Mouse (Mus musculus): ENCODE measurements at regions not wholly inside any gene's neighbourhood (a gene's known extent, or its start where the extent isn't known, plus 50 kb on each side); places are given as distances from the start of the nearest gene placed in this dataset.

DNA sequence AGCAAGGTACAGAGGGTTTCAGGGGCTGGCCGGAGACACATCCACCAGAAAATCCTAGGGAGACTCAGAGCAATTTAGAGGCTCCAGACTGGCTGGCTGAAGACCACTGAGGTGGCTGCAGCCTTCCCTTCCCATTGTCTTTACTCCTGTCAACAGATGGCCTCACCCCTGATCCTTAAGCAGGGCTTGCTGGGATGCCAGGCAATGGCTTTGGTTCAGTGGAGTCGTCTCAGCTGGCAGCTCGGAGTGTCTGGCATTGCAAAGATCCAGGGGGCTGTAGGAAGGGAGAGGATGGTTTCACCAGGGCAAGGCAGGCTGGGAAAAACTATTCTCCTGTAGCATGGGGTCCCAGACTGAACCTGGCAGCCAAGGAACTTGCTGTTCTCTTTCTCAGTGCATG lies 395.8 kb downstream of the Tshz3 start:
- in situ Hi-C loops (cut with MboI, MseI), result no loop called here

DNA sequence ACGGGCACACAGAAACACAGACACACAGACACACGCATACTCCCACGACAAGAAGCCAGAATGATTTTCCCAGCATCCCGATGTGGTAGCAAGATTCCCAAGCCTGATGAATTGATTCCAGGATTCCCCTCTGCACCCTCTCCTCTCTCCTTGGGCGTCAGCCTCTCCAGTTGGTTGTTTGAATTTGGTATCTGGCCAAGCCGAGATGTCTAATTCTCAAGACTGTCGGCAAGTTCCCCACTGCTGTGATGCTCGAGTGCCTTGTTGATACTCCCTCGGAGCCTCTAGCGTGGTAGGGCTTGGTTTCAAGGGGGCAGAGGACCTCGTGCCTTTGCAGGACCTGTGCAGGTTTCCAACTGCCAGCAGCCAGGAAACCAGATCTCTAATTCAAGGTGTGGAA lies 397.9 kb downstream of the Tshz3 start:
- in situ Hi-C loops (cut with MboI, MseI), result no loop called here

GRCm38 (mm10) chr7:37096291-37096690 lies 398.4 kb downstream of the Tshz3 start:
- in situ Hi-C loops (cut with MboI, MseI), result no loop called here

- in situ Hi-C loops (cut with MboI, MseI), result no loop called here
Observed at GRCm38 (mm10) chr7:37098950-37099349, 401.0 kb downstream of the Tshz3 start.

DNA sequence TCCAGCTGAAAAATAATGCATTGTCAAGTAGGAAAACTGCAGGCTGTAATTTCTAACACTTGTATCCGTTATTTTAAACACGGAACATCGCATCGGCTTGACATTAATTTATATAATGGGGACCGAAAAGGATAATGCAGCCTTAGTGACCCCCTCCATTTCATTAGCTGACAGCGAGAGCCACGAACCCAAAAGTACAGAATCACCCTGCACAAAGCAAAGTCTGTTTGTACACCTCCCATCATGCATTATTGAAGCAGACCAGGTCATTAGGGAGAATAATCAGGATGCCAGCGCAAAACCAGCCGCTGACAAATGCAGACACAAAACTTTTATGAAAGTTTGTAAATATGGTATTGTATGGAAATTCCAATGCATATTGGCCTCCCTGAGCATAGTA lies 406.8 kb downstream of the Tshz3 start:
- in situ Hi-C loops (cut with MboI, MseI), result no loop called here

GRCm38 (mm10) chr7:37111071-37111470 lies 413.2 kb downstream of the Tshz3 start:
- in situ Hi-C loops (cut with MboI, MseI), result no loop called here

- in situ Hi-C loops (cut with MboI, MseI), result no loop called here
Observed at GRCm38 (mm10) chr7:37120776-37121175, 422.9 kb downstream of the Tshz3 start.

DNA sequence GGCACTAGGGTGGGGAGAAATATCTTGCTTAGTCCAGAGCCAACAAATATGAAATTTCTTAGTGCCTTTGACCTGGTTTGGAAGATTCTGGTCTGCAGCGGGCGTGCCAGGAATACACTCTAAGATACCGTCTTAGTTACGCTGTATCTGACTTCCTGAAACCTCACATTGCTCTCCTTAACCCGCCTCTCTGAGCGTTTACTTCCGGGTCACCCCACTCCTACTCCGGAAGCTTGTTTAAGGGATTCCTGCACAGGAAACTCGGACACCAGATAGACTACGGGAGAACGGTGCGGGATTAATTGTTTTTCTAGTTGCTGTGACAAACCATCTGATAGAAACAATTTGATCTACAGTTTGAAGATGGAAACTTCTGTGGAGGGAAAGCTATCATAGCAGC lies 442.3 kb downstream of the Tshz3 start:
- in situ Hi-C loops (cut with MboI, MseI), result no loop called here

- in situ Hi-C loops (cut with MboI, MseI), result no loop called here
Observed at GRCm38 (mm10) chr7:37142780-37143179, 444.9 kb downstream of the Tshz3 start.

GRCm38 (mm10) chr7:37144303-37144702 lies 446.4 kb downstream of the Tshz3 start:
- in situ Hi-C loops (cut with MboI, MseI), result no loop called here

DNA sequence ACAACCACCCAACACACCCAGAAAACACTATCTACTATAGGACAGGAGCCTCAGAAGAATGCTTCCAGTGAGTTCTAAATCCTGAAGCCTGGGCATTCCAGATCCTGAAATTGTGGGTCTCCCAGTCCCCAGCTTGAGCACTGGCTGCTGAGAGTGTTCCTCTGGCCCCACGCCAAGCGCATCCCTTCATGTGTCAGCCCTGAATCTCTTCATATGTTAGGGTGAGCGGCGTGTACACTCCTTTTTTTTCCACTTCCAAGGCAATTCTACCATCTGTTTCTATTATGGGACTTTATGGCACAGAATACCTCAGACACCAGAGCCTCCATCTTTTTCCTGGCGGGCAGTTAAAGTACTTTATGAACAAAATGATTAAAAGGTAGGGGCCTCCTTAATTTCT lies 451.8 kb downstream of the Tshz3 start:
- in situ Hi-C loops (cut with MboI, MseI), result no loop called here

DNA sequence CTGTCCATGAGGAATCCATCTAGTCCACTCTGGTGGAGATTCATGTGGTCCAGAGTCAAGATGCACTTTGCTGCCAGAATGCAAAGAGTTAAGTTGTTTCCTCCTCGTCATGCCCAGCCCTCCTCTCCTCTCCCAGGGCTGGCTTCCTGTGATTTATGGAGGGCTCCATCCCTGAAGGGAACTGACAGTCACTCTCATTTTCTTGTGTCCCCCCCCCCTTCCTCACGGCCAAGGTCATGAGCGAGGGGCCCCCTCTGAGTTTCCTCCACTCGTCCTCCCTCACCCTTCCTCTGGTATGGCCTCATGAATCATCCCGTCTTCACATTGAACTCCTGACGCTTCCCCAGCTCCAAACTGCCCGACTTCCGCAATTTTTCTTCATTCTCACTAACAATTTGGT lies 461.9 kb downstream of the Tshz3 start:
- in situ Hi-C loops (cut with MboI, MseI), result no loop called here

GRCm38 (mm10) chr7:37168883-37169282 lies 471.0 kb downstream of the Tshz3 start:
- in situ Hi-C loops (cut with MboI, MseI), result no loop called here

- in situ Hi-C loops (cut with MboI, MseI), result no loop called here
Observed at GRCm38 (mm10) chr7:37175746-37176145, 477.8 kb downstream of the Tshz3 start.

- in situ Hi-C loops (cut with MboI, MseI), result no loop called here
Observed at GRCm38 (mm10) chr7:37178256-37178655, 480.3 kb downstream of the Tshz3 start.

- in situ Hi-C loops (cut with MboI, MseI), result no loop called here
Observed at GRCm38 (mm10) chr7:37179907-37180306, 482.0 kb downstream of the Tshz3 start.

GRCm38 (mm10) chr7:37180416-37180815 lies 482.5 kb downstream of the Tshz3 start:
- in situ Hi-C loops (cut with MboI, MseI), result no loop called here

DNA sequence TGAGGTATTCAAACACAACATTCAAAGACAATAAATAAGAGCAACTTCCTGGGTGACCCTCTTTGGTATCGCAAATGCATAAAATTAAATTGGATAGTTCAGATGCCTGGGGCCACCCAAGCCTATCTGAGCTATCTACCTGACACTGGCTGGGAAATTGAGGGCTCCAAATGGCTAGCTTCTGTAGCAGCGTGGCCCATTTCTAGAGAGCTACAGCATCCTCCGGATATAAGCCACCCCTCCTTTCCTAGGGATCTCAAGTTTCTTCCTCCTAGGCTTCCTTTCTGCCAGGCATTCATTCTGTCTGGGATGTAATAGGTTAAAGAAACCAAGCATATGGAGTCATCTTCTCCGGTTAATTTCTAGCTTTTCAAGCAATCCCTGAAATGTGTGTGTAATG lies 483.2 kb downstream of the Tshz3 start:
- in situ Hi-C loops (cut with MboI, MseI), result no loop called here

DNA sequence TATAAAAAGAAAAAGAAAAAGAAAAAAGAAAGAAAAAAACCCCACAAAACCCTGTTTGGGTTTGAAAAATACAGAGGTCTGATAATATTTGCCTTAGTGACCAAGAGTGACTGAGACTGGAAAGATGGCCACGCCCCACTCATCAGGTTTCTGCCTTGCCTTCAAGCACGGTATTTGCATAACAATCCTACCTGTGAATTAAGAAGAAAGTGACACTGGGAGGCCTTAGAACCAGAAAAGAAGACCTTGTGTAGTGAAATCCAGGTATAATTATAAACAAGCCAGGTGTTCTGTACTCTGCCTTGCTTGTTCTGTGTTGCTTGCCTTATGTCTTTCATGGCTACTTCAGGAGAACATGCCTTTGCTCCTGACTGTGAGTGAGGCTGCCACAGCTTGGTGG lies 494.6 kb downstream of the Tshz3 start:
- in situ Hi-C loops (cut with MboI, MseI), result no loop called here

GRCm38 (mm10) chr7:37204800-37205199 lies 506.9 kb downstream of the Tshz3 start:
- in situ Hi-C loops (cut with MboI, MseI), result no loop called here

DNA sequence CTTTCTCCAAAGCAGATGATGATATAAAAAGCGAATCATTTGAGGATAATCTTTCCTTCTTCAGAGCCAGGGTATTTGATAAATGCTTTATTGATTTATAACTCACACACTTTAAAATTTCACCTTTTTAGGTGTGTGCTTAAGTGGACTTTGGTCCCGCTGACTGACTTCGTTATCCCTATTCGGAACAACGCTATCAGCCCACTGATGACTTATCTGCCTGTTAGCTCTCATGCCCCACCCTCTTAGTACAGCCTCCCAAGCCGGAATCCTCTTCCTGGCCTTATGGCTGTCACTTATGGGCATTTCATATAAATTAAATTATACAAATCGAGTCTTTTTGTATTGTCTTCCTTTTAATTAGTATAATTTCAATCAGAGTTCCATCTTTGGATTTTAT lies 510.4 kb downstream of the Tshz3 start:
- in situ Hi-C loops (cut with MboI, MseI), result no loop called here

DNA sequence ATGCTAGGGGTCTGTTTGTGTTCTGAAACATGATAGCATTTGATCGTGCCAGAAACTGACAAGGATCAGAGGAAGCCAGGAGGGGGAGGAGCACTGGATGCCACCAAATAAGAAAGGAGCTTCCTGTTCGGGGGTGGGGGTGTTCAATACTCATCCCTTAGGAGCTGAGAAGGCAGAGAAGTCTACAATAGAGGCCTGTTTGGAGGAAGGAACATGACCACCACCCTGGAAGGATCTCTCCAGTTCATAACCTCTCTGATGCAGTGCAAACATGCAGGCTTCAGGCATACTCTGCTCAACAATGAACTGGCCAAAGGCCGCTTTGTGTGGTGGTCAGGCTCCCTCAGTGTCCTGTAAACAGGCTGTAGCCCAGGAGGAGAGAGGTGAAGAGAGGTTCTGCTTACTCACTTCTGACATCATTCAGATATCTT lies 515.8 kb downstream of the Tshz3 start:
- in situ Hi-C loops (cut with MboI, MseI), result no loop called here

- in situ Hi-C loops (cut with MboI, MseI), result no loop called here
Observed at GRCm38 (mm10) chr7:37215498-37215897, 517.6 kb downstream of the Tshz3 start.

GRCm38 (mm10) chr7:37220476-37220875 lies 522.6 kb downstream of the Tshz3 start:
- in situ Hi-C loops (cut with MboI, MseI), result no loop called here

GRCm38 (mm10) chr7:37226423-37226822 lies 528.5 kb downstream of the Tshz3 start:
- in situ Hi-C loops (cut with MboI, MseI), result no loop called here

All from T-helper 2 cell (primary cell).